9 mouse cellular contexts compared by ENCODE assay signal in the genomic region with DNA sequence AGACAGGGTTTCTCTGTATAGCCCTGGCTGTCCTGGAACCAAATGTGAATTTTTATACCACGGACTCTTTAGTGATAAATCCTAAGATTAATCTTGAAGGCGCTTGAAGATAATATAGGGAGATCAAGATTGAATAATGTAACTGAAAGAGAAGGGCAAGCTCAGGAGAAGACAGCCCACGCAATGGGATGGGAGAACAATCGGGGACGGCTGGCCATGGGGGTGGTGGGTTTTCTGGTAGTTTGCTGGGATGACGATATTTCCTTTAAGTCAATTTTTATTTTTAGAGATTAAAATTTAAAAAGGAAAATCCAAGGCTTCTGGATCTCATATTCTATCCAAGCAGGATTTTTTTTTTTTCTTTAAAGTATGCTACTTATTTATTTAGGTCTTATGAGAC. TPM values are rescaled to one million over a fixed set of nuclear protein-coding genes. Genes with fewer than 3 reads are reported as not detected.
A peak's percentile ranks its signal among the peaks of the same experiment; 100 is the strongest.
DNase-seq lines count a peak whose midpoint lies in the region; ATAC-seq lines count a peak whose summit lies in the region.
"Had no signal": no experiment of that assay in that cellular context is flagged by ENCODE, and none has a peak within 500 bp of the region (broad histone marks: within the 10 kb centered on the region; RNA-seq: fewer than 3 reads in every experiment).

No protein-coding gene starts in this region.

- peak overlapping the region; percentile 92 for H3K4me2 ChIP-seq in kidney, embryonic 15.5 days
- peak overlapping the region; percentile 89 for H3K4me2 ChIP-seq in embryonic facial prominence, embryonic 12.5 days (replicated peaks)
- peak overlapping the region; percentile 86 for H3K4me2 ChIP-seq in intestine, embryonic 16.5 days (ENCODE audit: low read depth, low read length)
- H3K4me2 ChIP-seq in neural tube, embryonic 12.5 days (replicated peaks): peak overlapping the region; percentile 74

- no peak for ATAC-seq in kidney, embryonic 15.5 days (replicated peaks; ENCODE audit: low FRiP score)
- ATAC-seq in embryonic facial prominence, embryonic 12.5 days (ENCODE audit: insufficient number of reproducible peaks, insufficient read depth, low FRiP score, low TSS enrichment): no peak
- no peak; the same call in 1 of the 2 replicates for ATAC-seq in intestine, embryonic 16.5 days
- no peak for ATAC-seq in neural tube, embryonic 12.5 days (ENCODE audit: low FRiP score, low read depth)
- ATAC-seq in cerebellum, adult (ENCODE audit: insufficient number of reproducible peaks, low FRiP score, low TSS enrichment): no peak

- peak overlapping the region; percentile 37 for H3K27ac ChIP-seq in kidney, embryonic 15.5 days
- no peak overlapping the region for H3K27ac ChIP-seq in embryonic facial prominence, embryonic 12.5 days
- no peak overlapping the region for H3K27ac ChIP-seq in intestine, embryonic 16.5 days (ENCODE audit: low read length)
- H3K27ac ChIP-seq in neural tube, embryonic 12.5 days: no peak overlapping the region

- intact Hi-C loops in gastrocnemius, postnatal 14 days (cut with DNase I; ENCODE audit: low total_unique reads): no loop called here

- H3K27me3 ChIP-seq in kidney, embryonic 15.5 days: no peaks in the 10 kb centered on the region
- H3K27me3 ChIP-seq in embryonic facial prominence, embryonic 12.5 days: no peaks in the 10 kb centered on the region
- H3K27me3 ChIP-seq in intestine, embryonic 16.5 days (replicated peaks; ENCODE audit: control insufficient read depth, insufficient read depth, low read length): no peaks in the 10 kb centered on the region
- H3K27me3 ChIP-seq in neural tube, embryonic 12.5 days (replicated peaks): no peaks in the 10 kb centered on the region

- no peak for DNase-seq in kidney, postnatal 10 days
- no peak for DNase-seq in gastrocnemius, postnatal 14 days
- no peak for DNase-seq in adrenal gland, postnatal 4 days (ENCODE audit: low spot score in 2 of 2)

- peak overlapping the region; percentile 51 for H3K4me3 ChIP-seq in kidney, embryonic 15.5 days (replicated peaks)
- peak overlapping the region; percentile 55 for H3K4me3 ChIP-seq in embryonic facial prominence, embryonic 12.5 days
- peak overlapping the region; percentile 57 for H3K4me3 ChIP-seq in intestine, embryonic 16.5 days (ENCODE audit: low read length)
- peak overlapping the region; percentile 50 for H3K4me3 ChIP-seq in neural tube, embryonic 12.5 days

- H3K9me3 ChIP-seq in kidney, embryonic 15.5 days (replicated peaks): no peaks in the 10 kb centered on the region
- H3K9me3 ChIP-seq in embryonic facial prominence, embryonic 12.5 days: no peaks in the 10 kb centered on the region
- H3K9me3 ChIP-seq in intestine, embryonic 16.5 days (ENCODE audit: control insufficient read depth, low read length): no peaks in the 10 kb centered on the region
- no peaks in the 10 kb centered on the region for H3K9me3 ChIP-seq in neural tube, embryonic 12.5 days

- H3K36me3 ChIP-seq in kidney, embryonic 15.5 days: no peaks in the 10 kb centered on the region
- H3K36me3 ChIP-seq in embryonic facial prominence, embryonic 12.5 days: peaks cover 22% of the 10 kb centered on the region; the same call in 1 of the 2 replicates
- H3K36me3 ChIP-seq in intestine, embryonic 16.5 days (ENCODE audit: control insufficient read depth, insufficient read depth, low read length): no peaks in the 10 kb centered on the region; the same call in 1 of the 2 replicates
- H3K36me3 ChIP-seq in neural tube, embryonic 12.5 days: peaks cover 23% of the 10 kb centered on the region

- WGBS in kidney, embryonic 15.5 days: 45% methylated on average over 6 of the region's 6 CpGs
- WGBS in embryonic facial prominence, embryonic 12.5 days: 52% methylated on average over 6 of the region's 6 CpGs
- 32% methylated on average over 6 of the region's 6 CpGs for WGBS in intestine, embryonic 16.5 days
- 60% methylated on average over 6 of the region's 6 CpGs for WGBS in neural tube, embryonic 12.5 days

- peak overlapping the region; percentile 56 for H3K9ac ChIP-seq in kidney, embryonic 15.5 days
- 0 out of 2 replicates have a peak overlapping the region, but pooled peaks have one; percentile 62 for H3K9ac ChIP-seq in embryonic facial prominence, embryonic 12.5 days
- peak overlapping the region; percentile 70 for H3K9ac ChIP-seq in intestine, embryonic 16.5 days (ENCODE audit: low read depth, low read length)
- H3K9ac ChIP-seq in neural tube, embryonic 12.5 days: peak overlapping the region; percentile 65; the same call in 1 of the 2 replicates

- H3K4me1 ChIP-seq in kidney, embryonic 15.5 days: peaks cover 22% of the 10 kb centered on the region
- peaks cover 11% of the 10 kb centered on the region; the same call in 1 of the 2 replicates for H3K4me1 ChIP-seq in embryonic facial prominence, embryonic 12.5 days
- H3K4me1 ChIP-seq in intestine, embryonic 16.5 days (ENCODE audit: control insufficient read depth, insufficient read depth, low read length): peaks cover 10% of the 10 kb centered on the region; the same call in 1 of the 2 replicates
- H3K4me1 ChIP-seq in neural tube, embryonic 12.5 days: peaks cover 11% of the 10 kb centered on the region

RNA-seq across cellular contexts. Expression of a gene that starts 10.0 kb away (rescaled TPM):
- polyA plus RNA-seq in kidney, embryonic 15.5 days (2015; fragmentation: Nextera tagmentation; extraction: Ambion mirVana): 83.1 and 90.5 TPM in 2 replicates
- polyA plus RNA-seq in embryonic facial prominence, embryonic 12.5 days (2016; fragmentation: Nextera tagmentation; extraction: Ambion mirVana): 68.1 and 77.9 TPM in 2 replicates
- polyA plus RNA-seq in intestine, embryonic 16.5 days (2015; fragmentation: Nextera tagmentation; extraction: Ambion mirVana): 65.6 and 73.0 TPM in 2 replicates
- 90.8 and 91.3 TPM in 2 replicates for polyA plus RNA-seq in neural tube, embryonic 12.5 days (2016; fragmentation: Nextera tagmentation; extraction: Ambion mirVana)
- total RNA-seq in gastrocnemius, postnatal 14 days (2021): 10 to 100 TPM; 23.1 to 27.8 TPM
- 100 to 1,000 TPM; 132 to 133 TPM for total RNA-seq in adrenal gland, postnatal 4 days (2021)

RNA-seq across cellular contexts. Expression of a gene that starts 10.0 kb away (rescaled TPM):
- 26.9 and 29.4 TPM in 2 replicates for polyA plus RNA-seq in kidney, embryonic 15.5 days (2015; fragmentation: Nextera tagmentation; extraction: Ambion mirVana)
- 33.5 and 35.8 TPM in 2 replicates for polyA plus RNA-seq in embryonic facial prominence, embryonic 12.5 days (2016; fragmentation: Nextera tagmentation; extraction: Ambion mirVana)
- polyA plus RNA-seq in intestine, embryonic 16.5 days (2015; fragmentation: Nextera tagmentation; extraction: Ambion mirVana): 21.5 and 21.8 TPM in 2 replicates
- 31.8 and 36.0 TPM in 2 replicates for polyA plus RNA-seq in neural tube, embryonic 12.5 days (2016; fragmentation: Nextera tagmentation; extraction: Ambion mirVana)
- total RNA-seq in gastrocnemius, postnatal 14 days (2021): 100 to 1,000 TPM; 103 to 114 TPM
- total RNA-seq in adrenal gland, postnatal 4 days (2021): 10 to 100 TPM; 21.6 to 28.0 TPM

RNA-seq across cellular contexts. Expression of a gene that starts 20.0 kb away (rescaled TPM):
- 0.39 and 0.92 TPM in 2 replicates for polyA plus RNA-seq in kidney, embryonic 15.5 days (2015; fragmentation: Nextera tagmentation; extraction: Ambion mirVana)
- 0.95 and 1.0 TPM in 2 replicates for polyA plus RNA-seq in embryonic facial prominence, embryonic 12.5 days (2016; fragmentation: Nextera tagmentation; extraction: Ambion mirVana)
- 0.26 and 0.49 TPM in 2 replicates for polyA plus RNA-seq in intestine, embryonic 16.5 days (2015; fragmentation: Nextera tagmentation; extraction: Ambion mirVana)
- polyA plus RNA-seq in neural tube, embryonic 12.5 days (2016; fragmentation: Nextera tagmentation; extraction: Ambion mirVana): 0.44 and 0.54 TPM in 2 replicates
- under 1 TPM; 0.16 to 0.22 TPM for total RNA-seq in gastrocnemius, postnatal 14 days (2021)
- 1 to 10 TPM; 1.4 to 1.8 TPM for total RNA-seq in adrenal gland, postnatal 4 days (2021)
- total RNA-seq: left cerebral cortex, postnatal 14 days had no signal

RNA-seq across cellular contexts. Expression of a gene that starts 43.9 kb away (rescaled TPM):
- polyA plus RNA-seq in kidney, embryonic 15.5 days (2015; fragmentation: Nextera tagmentation; extraction: Ambion mirVana): 4.0 and 4.8 TPM in 2 replicates
- polyA plus RNA-seq in embryonic facial prominence, embryonic 12.5 days (2016; fragmentation: Nextera tagmentation; extraction: Ambion mirVana): 5.6 and 6.2 TPM in 2 replicates
- polyA plus RNA-seq in intestine, embryonic 16.5 days (2015; fragmentation: Nextera tagmentation; extraction: Ambion mirVana): 2.2 and 2.6 TPM in 2 replicates
- 2.2 and 2.8 TPM in 2 replicates for polyA plus RNA-seq in neural tube, embryonic 12.5 days (2016; fragmentation: Nextera tagmentation; extraction: Ambion mirVana)
- 10 to 100 TPM; 11.2 to 48.8 TPM for total RNA-seq in gastrocnemius, postnatal 14 days (2021)
- total RNA-seq in adrenal gland, postnatal 4 days (2021): 1 to 10 TPM; 7.0 to 8.8 TPM

RNA-seq across cellular contexts. Expression of a gene that starts 48.3 kb away (rescaled TPM):
- 97.9 and 106 TPM in 2 replicates for polyA plus RNA-seq in kidney, embryonic 15.5 days (2015; fragmentation: Nextera tagmentation; extraction: Ambion mirVana)
- polyA plus RNA-seq in embryonic facial prominence, embryonic 12.5 days (2016; fragmentation: Nextera tagmentation; extraction: Ambion mirVana): 114 and 115 TPM in 2 replicates
- polyA plus RNA-seq in intestine, embryonic 16.5 days (2015; fragmentation: Nextera tagmentation; extraction: Ambion mirVana): 58.5 and 60.3 TPM in 2 replicates
- polyA plus RNA-seq in neural tube, embryonic 12.5 days (2016; fragmentation: Nextera tagmentation; extraction: Ambion mirVana): 74.8 and 78.2 TPM in 2 replicates
- 100 to 1,000 TPM; 109 to 114 TPM for total RNA-seq in gastrocnemius, postnatal 14 days (2021)
- total RNA-seq in adrenal gland, postnatal 4 days (2021): 100 to 1,000 TPM; 195 to 220 TPM
